Mouse (Mus musculus): ENCODE data around the gene Defb45. TPM values are rescaled to one million over a fixed set of nuclear protein-coding genes. Genes with fewer than 3 reads are reported as not detected.

Defb45 gene
- polyA plus RNA-seq, 1 experiment from 2014 or later, result not detected

DNA sequence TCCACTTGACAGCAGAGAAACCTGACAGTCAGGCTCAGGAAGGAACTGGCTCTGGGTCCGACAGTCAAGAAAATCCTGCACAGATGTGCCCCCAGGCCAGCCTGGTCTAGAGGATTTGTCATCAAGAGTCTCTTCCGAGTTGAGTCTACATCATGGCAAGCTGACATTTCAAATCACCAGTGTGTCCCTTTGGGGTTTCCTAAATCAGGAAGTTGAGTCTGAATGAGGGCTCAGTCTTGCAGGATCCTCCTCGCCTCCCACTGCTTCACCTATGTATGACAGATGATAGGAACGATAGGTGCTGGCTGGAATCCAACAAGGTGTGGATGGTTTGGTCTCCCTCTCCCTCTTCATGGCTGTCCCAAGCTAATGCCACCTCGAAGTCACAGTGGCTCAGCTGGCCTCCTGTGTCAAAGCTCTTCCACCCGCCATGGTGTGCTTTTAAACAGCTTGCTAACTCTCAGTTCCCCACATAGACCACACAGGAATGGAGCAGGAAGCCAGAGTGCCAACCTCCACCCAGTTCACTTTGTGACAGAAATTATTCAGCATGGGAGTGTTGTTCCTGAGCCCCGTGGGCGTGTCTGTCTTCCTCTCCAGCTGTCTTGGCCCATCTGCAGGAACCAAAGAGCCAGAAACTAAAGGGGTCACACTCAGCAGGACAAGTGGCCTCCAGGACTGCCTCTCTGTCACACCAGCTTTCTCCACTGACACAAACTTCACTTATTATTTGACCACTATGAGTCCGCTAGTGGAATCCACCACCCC lies 21.4 kb upstream of the Defb45 start:
- WGBS, result 83% methylated on average over 9 of the region's 9 CpGs
- no peak overlapping the region for H3K4me2 ChIP-seq (ENCODE audit: low read length)
- H3K9ac ChIP-seq (replicated peaks; ENCODE audit: low read length), result no peak overlapping the region
- no peaks in the 10 kb centered on the region for H3K36me3 ChIP-seq (ENCODE audit: control insufficient read depth, insufficient read depth, low read length)
- H3K4me1 ChIP-seq (ENCODE audit: control insufficient read depth, insufficient read depth, low read length), result peaks cover 5% of the 10 kb centered on the region
- no peak overlapping the region for H3K4me3 ChIP-seq (replicated peaks; ENCODE audit: low read depth, low read length)
- no peak overlapping the region for H3K27ac ChIP-seq (replicated peaks; ENCODE audit: low read depth, low read length)
- DNase-seq (no peak), ATAC-seq (ENCODE audit: low FRiP score, low TSS enrichment) (no peak)
- no peaks in the 10 kb centered on the region for H3K27me3 ChIP-seq (ENCODE audit: control insufficient read depth, insufficient read depth, low read length)
- H3K9me3 ChIP-seq (ENCODE audit: control insufficient read depth, low read length), result no peaks in the 10 kb centered on the region

GRCm38 (mm10) chr2:152617374-152617773 lies 18.2 kb upstream of the Defb45 start:
- H3K27me3 ChIP-seq (ENCODE audit: control insufficient read depth, insufficient read depth, low read length), result no peaks in the 10 kb centered on the region
- ATAC-seq (ENCODE audit: low FRiP score, low TSS enrichment) (no peak), DNase-seq (no peak)
- H3K27ac ChIP-seq (replicated peaks; ENCODE audit: low read depth, low read length), result no peak overlapping the region
- H3K4me3 ChIP-seq (replicated peaks; ENCODE audit: low read depth, low read length), result no peak overlapping the region
- no peaks in the 10 kb centered on the region for H3K36me3 ChIP-seq (ENCODE audit: control insufficient read depth, insufficient read depth, low read length)
- H3K4me1 ChIP-seq (ENCODE audit: control insufficient read depth, insufficient read depth, low read length), result no peaks in the 10 kb centered on the region
- no peaks in the 10 kb centered on the region for H3K9me3 ChIP-seq (ENCODE audit: control insufficient read depth, low read length)
- no peak overlapping the region for H3K4me2 ChIP-seq (ENCODE audit: low read length)
- H3K9ac ChIP-seq (replicated peaks; ENCODE audit: low read length), result no peak overlapping the region
- WGBS, result 58% methylated on average over 5 of the region's 5 CpGs

- no peak for ATAC-seq (ENCODE audit: low FRiP score, low TSS enrichment)
- WGBS, result 83% methylated on average over 6 of the region's 6 CpGs
- Histone ChIP-seq H3K9me3 (ENCODE audit: control insufficient read depth, low read length) (no peaks in the 10 kb centered on the region), H3K36me3 (ENCODE audit: control insufficient read depth, insufficient read depth, low read length) (no peaks in the 10 kb centered on the region), H3K4me2 (ENCODE audit: low read length) (no peak overlapping the region), H3K27me3 (ENCODE audit: control insufficient read depth, insufficient read depth, low read length) (no peaks in the 10 kb centered on the region), H3K4me1 (ENCODE audit: control insufficient read depth, insufficient read depth, low read length) (no peaks in the 10 kb centered on the region), H3K9ac (replicated peaks; ENCODE audit: low read length) (no peak overlapping the region), H3K27ac (replicated peaks; ENCODE audit: low read depth, low read length) (no peak overlapping the region), H3K4me3 (replicated peaks; ENCODE audit: low read depth, low read length) (no peak overlapping the region)
- no peak for DNase-seq
These were observed 17.3 kb upstream of the Defb45 start for GRCm38 (mm10) chr2:152616470-152616869.

- H3K9ac ChIP-seq (replicated peaks; ENCODE audit: low read length), result no peak overlapping the region
- H3K36me3 ChIP-seq (ENCODE audit: control insufficient read depth, insufficient read depth, low read length), result no peaks in the 10 kb centered on the region
- H3K9me3 ChIP-seq (ENCODE audit: control insufficient read depth, low read length), result no peaks in the 10 kb centered on the region
- H3K4me3 ChIP-seq (replicated peaks; ENCODE audit: low read depth, low read length), result no peak overlapping the region
- 14% methylated on average over 7 of the region's 7 CpGs for WGBS
- no peak overlapping the region for H3K27ac ChIP-seq (replicated peaks; ENCODE audit: low read depth, low read length)
- no peak overlapping the region for H3K4me2 ChIP-seq (ENCODE audit: low read length)
- H3K4me1 ChIP-seq (ENCODE audit: control insufficient read depth, insufficient read depth, low read length), result no peaks in the 10 kb centered on the region
- no peaks in the 10 kb centered on the region for H3K27me3 ChIP-seq (ENCODE audit: control insufficient read depth, insufficient read depth, low read length)
- DNase-seq, result peak; percentile 92
- ATAC-seq (ENCODE audit: low FRiP score, low TSS enrichment), result no peak; the same call in 1 of the 2 replicates
These were observed 16.4 kb upstream of the Defb45 start for GRCm38 (mm10) chr2:152615563-152615962.

- no peak for DNase-seq
- Histone ChIP-seq H3K4me3 (replicated peaks; ENCODE audit: low read depth, low read length) (no peak overlapping the region), H3K27ac (replicated peaks; ENCODE audit: low read depth, low read length) (no peak overlapping the region), H3K36me3 (ENCODE audit: control insufficient read depth, insufficient read depth, low read length) (no peaks in the 10 kb centered on the region), H3K9ac (replicated peaks; ENCODE audit: low read length) (no peak overlapping the region), H3K4me2 (ENCODE audit: low read length) (no peak overlapping the region), H3K9me3 (ENCODE audit: control insufficient read depth, low read length) (no peaks in the 10 kb centered on the region), H3K27me3 (ENCODE audit: control insufficient read depth, insufficient read depth, low read length) (no peaks in the 10 kb centered on the region), H3K4me1 (ENCODE audit: control insufficient read depth, insufficient read depth, low read length) (no peaks in the 10 kb centered on the region)
- whole genome bisulfite sequencing, result 45% methylated on average over 8 of the region's 8 CpGs
- ATAC-seq (ENCODE audit: low FRiP score, low TSS enrichment), result no peak
These were observed 13.0 kb upstream of the Defb45 start for GRCm38 (mm10) chr2:152612193-152612592.

GRCm38 (mm10) chr2:152608719-152609118 lies 9.5 kb upstream of the Defb45 start:
- Histone ChIP-seq H3K27me3 (ENCODE audit: control insufficient read depth, insufficient read depth, low read length) (no peaks in the 10 kb centered on the region), H3K4me3 (replicated peaks; ENCODE audit: low read depth, low read length) (no peak overlapping the region), H3K9ac (replicated peaks; ENCODE audit: low read length) (no peak overlapping the region), H3K36me3 (ENCODE audit: control insufficient read depth, insufficient read depth, low read length) (no peaks in the 10 kb centered on the region), H3K27ac (replicated peaks; ENCODE audit: low read depth, low read length) (no peak overlapping the region), H3K9me3 (ENCODE audit: control insufficient read depth, low read length) (no peaks in the 10 kb centered on the region), H3K4me2 (ENCODE audit: low read length) (no peak overlapping the region), H3K4me1 (ENCODE audit: control insufficient read depth, insufficient read depth, low read length) (no peaks in the 10 kb centered on the region)
- 88% methylated on average over 1 of the region's 1 CpGs for WGBS
- ATAC-seq (ENCODE audit: low FRiP score, low TSS enrichment) (no peak), DNase-seq (no peak)

DNA sequence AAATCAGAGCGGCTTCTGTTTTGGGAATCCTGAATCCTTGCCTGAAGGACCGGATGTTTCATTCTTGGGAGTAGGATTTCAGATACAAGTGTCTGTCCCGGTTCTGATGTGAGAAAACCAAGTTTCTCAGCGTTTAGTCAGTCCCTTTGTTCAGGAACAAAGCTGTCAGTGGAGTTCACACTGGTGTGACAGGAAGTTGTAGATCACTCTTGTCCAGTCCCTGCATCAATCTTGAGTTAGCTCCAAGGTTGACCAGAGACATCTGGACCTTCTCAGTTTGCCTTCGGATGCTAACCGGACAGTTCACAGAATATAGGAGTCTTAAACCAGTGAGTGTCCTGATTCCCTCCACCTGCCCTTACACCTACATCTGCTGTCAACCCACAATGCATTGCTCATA lies 8.5 kb upstream of the Defb45 start:
- no peaks in the 10 kb centered on the region for H3K27me3 ChIP-seq (ENCODE audit: control insufficient read depth, insufficient read depth, low read length)
- no peaks in the 10 kb centered on the region for H3K36me3 ChIP-seq (ENCODE audit: control insufficient read depth, insufficient read depth, low read length)
- H3K4me2 ChIP-seq (ENCODE audit: low read length), result no peak overlapping the region
- H3K4me1 ChIP-seq (ENCODE audit: control insufficient read depth, insufficient read depth, low read length), result no peaks in the 10 kb centered on the region
- no peak overlapping the region for H3K9ac ChIP-seq (replicated peaks; ENCODE audit: low read length)
- ATAC-seq (ENCODE audit: low FRiP score, low TSS enrichment) (no peak), DNase-seq (no peak)
- no peak overlapping the region for H3K27ac ChIP-seq (replicated peaks; ENCODE audit: low read depth, low read length)
- H3K9me3 ChIP-seq (ENCODE audit: control insufficient read depth, low read length), result no peaks in the 10 kb centered on the region
- no peak overlapping the region for H3K4me3 ChIP-seq (replicated peaks; ENCODE audit: low read depth, low read length)
- WGBS, result 75% methylated on average over 6 of the region's 6 CpGs

GRCm38 (mm10) chr2:152604057-152604456 lies 4.9 kb upstream of the Defb45 start, which contains the start of gene Defb36:
Gene Defb36, plus strand, starts transcription at chr2:152604327.
- WGBS, result 88% methylated on average over 15 of the region's 15 CpGs
- no peaks in the 10 kb centered on the region for H3K36me3 ChIP-seq (ENCODE audit: control insufficient read depth, insufficient read depth, low read length)
- H3K4me3 ChIP-seq (replicated peaks; ENCODE audit: low read depth, low read length), result no peak within 1 kb of the TSS
- H3K27ac ChIP-seq (replicated peaks; ENCODE audit: low read depth, low read length), result no peak within 1 kb of the TSS
- no peaks in the 10 kb centered on the region for H3K4me1 ChIP-seq (ENCODE audit: control insufficient read depth, insufficient read depth, low read length)
- ATAC-seq (ENCODE audit: low FRiP score, low TSS enrichment) (no peak), DNase-seq (peak; percentile 25)
- H3K9me3 ChIP-seq (ENCODE audit: control insufficient read depth, low read length), result no peaks in the 10 kb centered on the region
- no peaks in the 10 kb centered on the region for H3K27me3 ChIP-seq (ENCODE audit: control insufficient read depth, insufficient read depth, low read length)
- no peak within 1 kb of the TSS for H3K4me2 ChIP-seq (ENCODE audit: low read length)
- no peak within 1 kb of the TSS for H3K9ac ChIP-seq (replicated peaks; ENCODE audit: low read length)

DNA sequence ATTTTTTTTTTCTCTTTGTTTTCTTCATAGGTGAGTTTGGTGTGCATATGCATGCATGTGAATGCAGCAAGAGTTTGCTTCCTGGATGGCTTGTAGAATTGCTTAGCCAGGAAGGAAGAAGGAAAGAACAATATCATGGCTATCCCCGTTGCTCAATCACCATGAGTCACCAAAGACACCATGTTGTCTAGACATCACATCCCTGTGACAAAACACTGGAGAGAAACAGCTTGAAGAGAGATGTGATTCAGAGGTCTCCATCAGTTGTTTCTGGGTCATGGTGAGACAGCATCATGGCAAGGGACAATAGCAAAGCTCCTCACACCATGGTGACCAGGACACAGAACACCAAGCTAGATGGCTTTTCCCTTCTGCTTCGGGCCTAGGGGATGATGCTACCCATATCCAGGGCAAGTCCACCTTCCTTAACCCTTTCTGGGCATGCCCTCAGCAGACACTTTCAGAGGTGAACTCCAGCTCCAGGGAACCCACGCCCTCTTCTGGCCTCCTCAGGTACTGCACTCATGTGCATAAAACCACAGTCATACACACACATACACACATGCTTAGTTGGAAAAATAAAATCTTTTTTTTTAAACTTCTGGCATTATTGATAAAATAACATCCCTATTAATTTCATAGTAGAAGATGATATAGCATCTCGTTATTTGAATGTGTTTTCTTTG lies 2.2 kb upstream of the Defb45 start:
- DNase-seq (no peak), ATAC-seq (ENCODE audit: low FRiP score, low TSS enrichment) (no peak)
- Histone ChIP-seq H3K4me1 (ENCODE audit: control insufficient read depth, insufficient read depth, low read length) (no peaks in the 10 kb centered on the region), H3K9ac (replicated peaks; ENCODE audit: low read length) (no peak overlapping the region), H3K4me3 (replicated peaks; ENCODE audit: low read depth, low read length) (no peak overlapping the region), H3K36me3 (ENCODE audit: control insufficient read depth, insufficient read depth, low read length) (no peaks in the 10 kb centered on the region), H3K27me3 (ENCODE audit: control insufficient read depth, insufficient read depth, low read length) (no peaks in the 10 kb centered on the region), H3K27ac (replicated peaks; ENCODE audit: low read depth, low read length) (no peak overlapping the region), H3K9me3 (ENCODE audit: control insufficient read depth, low read length) (no peaks in the 10 kb centered on the region), H3K4me2 (ENCODE audit: low read length) (no peak overlapping the region)
- WGBS, result 82% methylated on average over 4 of the region's 4 CpGs

All from midbrain, embryonic 14.5 days (tissue).